Mouse (Mus musculus): ENCODE results near the gene Skida1. TPM values are rescaled to one million over a fixed set of nuclear protein-coding genes. Genes with fewer than 3 reads are reported as not detected.

Gene Skida1
- total RNA-seq, 2 experiments from 2014 or later: 3.5 to 4.9 TPM

GRCm38 (mm10) chr2:18055929-18056785 is 7.3 kb upstream of the Skida1 start:
- DNase-seq: peak; percentile 99

- DNase-seq: peak; percentile 39
Observed at GRCm38 (mm10) chr2:18055016-18055928, 6.4 kb upstream of the Skida1 start, which contains the start of gene Mllt10. Mllt10 (plus strand) TSS chr2:18055237.

GRCm38 (mm10) chr2:18053951-18054530 is 5.2 kb upstream of the Skida1 start:
- peak; percentile 87 for DNase-seq

GRCm38 (mm10) chr2:18053243-18053950 is 4.5 kb upstream of the Skida1 start:
- no peak for DNase-seq

- DNase-seq: no peak
Observed at GRCm38 (mm10) chr2:18052581-18052980, 3.7 kb upstream of the Skida1 start.

- DNase-seq: no peak
Observed at GRCm38 (mm10) chr2:18051831-18052170, 3.0 kb upstream of the Skida1 start.

- no peak for DNase-seq
Observed at GRCm38 (mm10) chr2:18051026-18051830, 2.4 kb upstream of the Skida1 start.

- no peak for DNase-seq
Observed at GRCm38 (mm10) chr2:18050541-18050985, 1.7 kb upstream of the Skida1 start.

- DNase-seq: no peak
Observed at GRCm38 (mm10) chr2:18050018-18050417, 1.2 kb upstream of the Skida1 start.

- peak; percentile 44 for DNase-seq
Observed at GRCm38 (mm10) chr2:18049279-18049821, 499 bp upstream of the Skida1 start.

- DNase-seq: peak; percentile 82
Observed at GRCm38 (mm10) chr2:18047646-18048452, 1.0 kb downstream of the Skida1 start.

- DNase-seq: peak; percentile 74
Observed at GRCm38 (mm10) chr2:18046758-18047645, 1.8 kb downstream of the Skida1 start.

- no peak for DNase-seq
Observed at GRCm38 (mm10) chr2:18046186-18046585, 2.7 kb downstream of the Skida1 start.

- no peak for DNase-seq
Observed at GRCm38 (mm10) chr2:18045781-18046181, 3.1 kb downstream of the Skida1 start.

- no peak for DNase-seq
Observed at GRCm38 (mm10) chr2:18045143-18045780, 3.6 kb downstream of the Skida1 start.

GRCm38 (mm10) chr2:18041199-18041885 is 7.5 kb downstream of the Skida1 start:
- peak; percentile 15 for DNase-seq

GRCm38 (mm10) chr2:18040347-18041160 is 8.3 kb downstream of the Skida1 start:
- peak; percentile 4 for DNase-seq
